Comparison of ENCODE assay signal across 22 mouse cellular contexts in the genomic region with DNA sequence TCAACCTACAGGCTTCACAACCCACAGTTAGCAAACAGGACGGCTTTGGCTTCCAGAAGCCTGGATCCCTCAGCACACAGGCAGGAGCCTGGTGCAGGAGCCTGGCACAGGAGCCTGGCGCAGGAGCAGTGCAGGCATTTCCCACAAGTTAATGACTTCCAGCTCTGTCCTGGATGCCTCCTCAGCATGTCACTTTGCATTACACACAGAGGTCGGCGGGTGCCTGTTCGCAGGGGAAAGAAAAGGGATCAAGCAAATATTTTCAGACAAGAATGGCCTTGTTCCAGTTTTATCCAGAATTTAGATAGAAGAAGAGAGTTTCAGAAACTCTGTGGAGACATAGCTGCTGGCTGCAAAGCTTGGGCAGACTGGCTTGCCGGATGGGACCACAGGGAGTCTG. TPM values are rescaled to one million over a fixed set of nuclear protein-coding genes. Genes with fewer than 3 reads are reported as not detected.
A peak's percentile ranks its signal among the peaks of the same experiment; 100 is the strongest.
DNase-seq lines count a peak whose midpoint lies in the region; ATAC-seq lines count a peak whose summit lies in the region.
"Had no signal": no experiment of that assay in that cellular context is flagged by ENCODE, and none has a peak within 500 bp of the region (broad histone marks: within the 10 kb centered on the region; RNA-seq: fewer than 3 reads in every experiment).

No protein-coding gene starts in this region.

- H3K36me3 ChIP-seq in hindbrain, embryonic 10.5 days: no peaks in the 10 kb centered on the region
- H3K36me3 ChIP-seq in hindbrain, embryonic 14.5 days (replicated peaks; ENCODE audit: control insufficient read depth, insufficient read depth): no peaks in the 10 kb centered on the region
- H3K36me3 ChIP-seq in embryonic facial prominence, embryonic 13.5 days: no peaks in the 10 kb centered on the region
- no peaks in the 10 kb centered on the region for H3K36me3 ChIP-seq in forebrain, embryonic 16.5 days (ENCODE audit: control insufficient read depth, insufficient read depth)
- no peaks in the 10 kb centered on the region for H3K36me3 ChIP-seq in heart, embryonic 12.5 days
- H3K36me3 ChIP-seq: forebrain, embryonic 15.5 days had no signal

- H3K9me3 ChIP-seq in hindbrain, embryonic 10.5 days: no peaks in the 10 kb centered on the region
- no peaks in the 10 kb centered on the region for H3K9me3 ChIP-seq in hindbrain, embryonic 14.5 days (ENCODE audit: control insufficient read depth, low read length)
- H3K9me3 ChIP-seq in embryonic facial prominence, embryonic 13.5 days: no peaks in the 10 kb centered on the region
- H3K9me3 ChIP-seq in forebrain, embryonic 16.5 days (ENCODE audit: control insufficient read depth, low read length): no peaks in the 10 kb centered on the region
- no peaks in the 10 kb centered on the region; the same call in 1 of the 2 replicates for H3K9me3 ChIP-seq in heart, embryonic 12.5 days (replicated peaks)
- H3K9me3 ChIP-seq: forebrain, embryonic 15.5 days had no signal

- 59% methylated on average over 6 of the region's 6 CpGs for WGBS in hindbrain, embryonic 10.5 days
- WGBS in hindbrain, embryonic 14.5 days: 46% methylated on average over 6 of the region's 6 CpGs
- 19% methylated on average over 6 of the region's 6 CpGs for WGBS in embryonic facial prominence, embryonic 13.5 days
- 55% methylated on average over 6 of the region's 6 CpGs for WGBS in forebrain, embryonic 16.5 days
- WGBS in heart, embryonic 12.5 days: 59% methylated on average over 6 of the region's 6 CpGs

- no peak overlapping the region for H3K27ac ChIP-seq in hindbrain, embryonic 10.5 days
- no peak overlapping the region for H3K27ac ChIP-seq in hindbrain, embryonic 14.5 days
- peak overlapping the region; percentile 55; the same call in 1 of the 2 replicates for H3K27ac ChIP-seq in embryonic facial prominence, embryonic 13.5 days
- no peak overlapping the region for H3K27ac ChIP-seq in forebrain, embryonic 16.5 days (ENCODE audit: low read length)
- no peak overlapping the region for H3K27ac ChIP-seq in heart, embryonic 12.5 days (ENCODE audit: poor library complexity, severe bottlenecking)
- H3K27ac ChIP-seq: forebrain, embryonic 15.5 days; heart, adult 2 months had no signal

- DNase-seq in hindbrain, embryonic 10.5 days (ENCODE audit: low spot score): peak; percentile 6
- no peak for DNase-seq in hindbrain, embryonic 14.5 days (ENCODE audit: low spot score)
- DNase-seq in retina, postnatal 1 day: peak; percentile 30
- DNase-seq in retina, embryonic 14.5 days (ENCODE audit: low spot score): no peak
- DNase-seq: adrenal gland, adult 8-10 months; B cell, adult 2 months; cerebellum, adult 11 months; cerebellum, adult 8-10 months; cerebellum, postnatal 14 days; embryo, embryonic 11 days; gastrocnemius, postnatal 14 days; heart, adult 2 months had no signal

- no peak overlapping the region for H3K9ac ChIP-seq in hindbrain, embryonic 14.5 days
- no peak overlapping the region for H3K9ac ChIP-seq in embryonic facial prominence, embryonic 13.5 days
- no peak overlapping the region for H3K9ac ChIP-seq in forebrain, embryonic 16.5 days (replicated peaks; ENCODE audit: low read depth, low read length)
- no peak overlapping the region for H3K9ac ChIP-seq in heart, embryonic 12.5 days
- H3K9ac ChIP-seq: forebrain, embryonic 15.5 days had no signal

- no peak for ATAC-seq in hindbrain, embryonic 14.5 days (ENCODE audit: low FRiP score)
- no peak for ATAC-seq in embryonic facial prominence, embryonic 13.5 days (ENCODE audit: insufficient number of reproducible peaks, insufficient read depth, low FRiP score, low TSS enrichment, low read depth)
- ATAC-seq in forebrain, embryonic 16.5 days: no peak
- ATAC-seq in heart, embryonic 12.5 days (ENCODE audit: insufficient number of reproducible peaks, low FRiP score): no peak
- ATAC-seq: forebrain, embryonic 15.5 days; inflammation-experienced regulatory T-cells, adult 6 months; intestine, postnatal 0 days; Patski had no signal

- H3K4me3 ChIP-seq in hindbrain, embryonic 10.5 days: no peak overlapping the region
- no peak overlapping the region for H3K4me3 ChIP-seq in hindbrain, embryonic 14.5 days (replicated peaks; ENCODE audit: low read length)
- no peak overlapping the region for H3K4me3 ChIP-seq in embryonic facial prominence, embryonic 13.5 days
- H3K4me3 ChIP-seq in forebrain, embryonic 16.5 days (replicated peaks; ENCODE audit: low read length): no peak overlapping the region
- H3K4me3 ChIP-seq in heart, embryonic 12.5 days: no peak overlapping the region
- H3K4me3 ChIP-seq: forebrain, embryonic 15.5 days; heart, adult 2 months had no signal

- H3K4me1 ChIP-seq in hindbrain, embryonic 10.5 days (replicated peaks): peaks cover 11% of the 10 kb centered on the region
- 0 out of 2 replicates have a peak, but pooled peaks cover 4% of the 10 kb centered on the region for H3K4me1 ChIP-seq in hindbrain, embryonic 14.5 days (replicated peaks; ENCODE audit: control insufficient read depth, insufficient read depth, low read length)
- peaks cover 29% of the 10 kb centered on the region for H3K4me1 ChIP-seq in embryonic facial prominence, embryonic 13.5 days
- no peaks in the 10 kb centered on the region for H3K4me1 ChIP-seq in forebrain, embryonic 16.5 days (replicated peaks; ENCODE audit: control insufficient read depth, insufficient read depth, low read length)
- H3K4me1 ChIP-seq in heart, embryonic 12.5 days (replicated peaks): peaks cover 5% of the 10 kb centered on the region; the same call in 1 of the 2 replicates

- H3K4me2 ChIP-seq in hindbrain, embryonic 14.5 days (replicated peaks): no peak overlapping the region
- no peak overlapping the region for H3K4me2 ChIP-seq in embryonic facial prominence, embryonic 13.5 days
- no peak overlapping the region for H3K4me2 ChIP-seq in forebrain, embryonic 16.5 days (ENCODE audit: low read length)
- H3K4me2 ChIP-seq in heart, embryonic 12.5 days: no peak overlapping the region
- H3K4me2 ChIP-seq: forebrain, embryonic 15.5 days; heart, embryonic 11.5 days had no signal

- H3K27me3 ChIP-seq in hindbrain, embryonic 10.5 days (ENCODE audit: insufficient read depth, poor library complexity, severe bottlenecking): no peaks in the 10 kb centered on the region
- H3K27me3 ChIP-seq in hindbrain, embryonic 14.5 days (ENCODE audit: control insufficient read depth, insufficient read depth, low read length): no peaks in the 10 kb centered on the region
- 0 out of 2 replicates have a peak, but pooled peaks cover 3% of the 10 kb centered on the region for H3K27me3 ChIP-seq in embryonic facial prominence, embryonic 13.5 days
- H3K27me3 ChIP-seq in forebrain, embryonic 16.5 days (replicated peaks; ENCODE audit: control insufficient read depth, insufficient read depth, low read length): no peaks in the 10 kb centered on the region
- H3K27me3 ChIP-seq in heart, embryonic 12.5 days (replicated peaks): 0 out of 2 replicates have a peak, but pooled peaks cover under 1% of the 10 kb centered on the region
- H3K27me3 ChIP-seq: forebrain, embryonic 15.5 days had no signal

RNA-seq across cellular contexts. Expression of gene Trpc7, which starts 33.8 kb away (rescaled TPM):
- 0.07 TPM in 1 of 2 replicates, not detected in the other for polyA plus RNA-seq in hindbrain, embryonic 10.5 days (2016; fragmentation: Nextera tagmentation; extraction: Ambion mirVana)
- polyA plus RNA-seq in hindbrain, embryonic 14.5 days (2014; fragmentation: Nextera tagmentation; extraction: Ambion mirVana): 3.6 and 4.9 TPM in 2 replicates
- polyA plus RNA-seq in embryonic facial prominence, embryonic 13.5 days (2015; fragmentation: Nextera tagmentation; extraction: Ambion mirVana): 0.11 TPM in 1 of 2 replicates, not detected in the other
- 3.9 and 6.3 TPM in 2 replicates for polyA plus RNA-seq in forebrain, embryonic 16.5 days (2015; fragmentation: Nextera tagmentation; extraction: Ambion mirVana)
- 0.08 and 0.17 TPM in 2 replicates for polyA plus RNA-seq in heart, embryonic 12.5 days (2016; fragmentation: Nextera tagmentation; extraction: Ambion mirVana)
- polyA plus RNA-seq: forebrain, embryonic 11.5 days; gonadal fat pad, adult 2 months; heart, adult 2 months; inflammation-experienced regulatory T-cells, adult 6 months; Patski had no signal

Comparison
In these comparisons a context has a peak if more than half of its experiments do, and no peak if none do; other contexts are left out.
1. DNase-seq: peak in hindbrain, embryonic 10.5 days (single experiment) and retina, postnatal 1 day (single experiment); none in hindbrain, embryonic 14.5 days (single experiment) and retina, embryonic 14.5 days (single experiment).